Mouse (Mus musculus) midbrain, embryonic 12.5 days (tissue): ENCODE measurements around the gene Arcn1. TPM values are rescaled to one million over a fixed set of nuclear protein-coding genes. Genes with fewer than 3 reads are reported as not detected.

Source experiments
- ATAC-seq: fragments of 200-750 bp; cut with Nextera tagmentation; 2 replicates; pipeline ENCODE4 v1.8.0; 2017; ENCODE audit warnings: low read depth, moderate TSS enrichment, moderate library complexity; ENCODE audit not compliant: low FRiP score
- H3K27ac ChIP-seq: fragments of 300-500 bp; sonication (generic); replicated peaks from 2 replicates; pipeline ENCODE4 v1.5.1; 2016; ENCODE audit warnings: mild to moderate bottlenecking
- H3K27me3 ChIP-seq: fragments of 300-500 bp; sonication (generic); 2 replicates; pipeline ENCODE4 v1.6.1; 2016; ENCODE audit warnings: mild to moderate bottlenecking
- H3K36me3 ChIP-seq: fragments of 300-500 bp; sonication (generic); 2 replicates; pipeline ENCODE4 v1.6.1; 2016
- H3K4me1 ChIP-seq: fragments of 300-500 bp; sonication (generic); 2 replicates; pipeline ENCODE4 v1.6.1; 2016
- H3K4me2 ChIP-seq: fragments of 300-500 bp; sonication (generic); replicated peaks from 2 replicates; pipeline ENCODE4 v1.6.1; 2016; ENCODE audit warnings: mild to moderate bottlenecking, moderate library complexity
- H3K4me3 ChIP-seq: fragments of 300-500 bp; sonication (generic); 2 replicates; pipeline ENCODE4 v1.5.1; 2016; ENCODE audit warnings: mild to moderate bottlenecking
- H3K9ac ChIP-seq: fragments of 300-500 bp; sonication (generic); replicated peaks from 2 replicates; pipeline ENCODE4 v1.6.1; 2016; ENCODE audit warnings: mild to moderate bottlenecking, moderate library complexity
- H3K9me3 ChIP-seq: fragments of 300-500 bp; sonication (generic); 2 replicates; pipeline ENCODE4 v1.6.1; 2016; ENCODE audit warnings: mild to moderate bottlenecking
- WGBS: fragments of 180-500 bp; shearing (Covaris S2); methylation state at CpG from one replicate; pipeline ENCODE4 v1.1.7; 2016; 5-methylcytosine and 5-hydroxymethylcytosine counted together
- polyA plus RNA-seq: library from polyadenylated mRNA; unstranded; fragments of >200 nt; fragmentation: Nextera tagmentation; extraction: Ambion mirVana; gene quantifications from 2 replicates; pipeline ENCODE4 v1.2.1, GENCODE M21; 2016

Arcn1 gene
- polyA plus RNA-seq, 1 experiment from 2014 or later, result 179 TPM

GRCm38 (mm10) chr9:44699730-44700129, 67.9 kb downstream of the Arcn1 start:
- ATAC-seq, result no peak
- Histone ChIP-seq H3K27ac (no peak overlapping the region), H3K4me3 (no peak overlapping the region), H3K27me3 (no peaks in the 10 kb centered on the region), H3K36me3 (peaks cover 97% of the 10 kb centered on the region), H3K9me3 (no peaks in the 10 kb centered on the region), H3K4me2 (no peak overlapping the region), H3K4me1 (no peaks in the 10 kb centered on the region), H3K9ac (no peak overlapping the region)
- WGBS, result 93% methylated on average over 5 of the region's 5 CpGs

DNA sequence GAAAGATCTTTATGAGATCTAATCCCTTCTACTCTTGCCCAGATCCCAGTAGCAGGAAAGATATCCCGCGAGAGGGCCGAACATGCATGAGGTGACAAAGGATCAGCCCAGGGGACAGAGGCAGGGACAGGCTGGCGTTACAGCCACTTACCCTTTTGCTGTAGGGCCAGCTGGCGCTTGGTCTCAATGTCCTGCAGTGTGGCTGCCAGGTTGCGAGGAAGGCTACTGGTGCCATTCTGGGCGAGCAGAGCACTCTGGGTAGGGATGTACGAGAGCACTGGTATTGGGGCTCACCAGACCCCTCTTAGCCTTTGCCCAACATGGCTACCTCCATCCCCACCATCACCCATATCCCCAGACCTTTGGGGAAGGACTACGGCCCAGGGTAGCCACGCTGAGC, 68.4 kb downstream of the Arcn1 start:
- no peak overlapping the region for H3K9ac ChIP-seq
- WGBS, result 89% methylated on average over 10 of the region's 10 CpGs
- no peaks in the 10 kb centered on the region for H3K9me3 ChIP-seq
- H3K4me2 ChIP-seq, result no peak overlapping the region
- no peak overlapping the region for H3K27ac ChIP-seq
- peaks cover 97% of the 10 kb centered on the region for H3K36me3 ChIP-seq
- H3K27me3 ChIP-seq, result no peaks in the 10 kb centered on the region
- H3K4me1 ChIP-seq, result no peaks in the 10 kb centered on the region
- no peak for ATAC-seq
- H3K4me3 ChIP-seq, result no peak overlapping the region

DNA sequence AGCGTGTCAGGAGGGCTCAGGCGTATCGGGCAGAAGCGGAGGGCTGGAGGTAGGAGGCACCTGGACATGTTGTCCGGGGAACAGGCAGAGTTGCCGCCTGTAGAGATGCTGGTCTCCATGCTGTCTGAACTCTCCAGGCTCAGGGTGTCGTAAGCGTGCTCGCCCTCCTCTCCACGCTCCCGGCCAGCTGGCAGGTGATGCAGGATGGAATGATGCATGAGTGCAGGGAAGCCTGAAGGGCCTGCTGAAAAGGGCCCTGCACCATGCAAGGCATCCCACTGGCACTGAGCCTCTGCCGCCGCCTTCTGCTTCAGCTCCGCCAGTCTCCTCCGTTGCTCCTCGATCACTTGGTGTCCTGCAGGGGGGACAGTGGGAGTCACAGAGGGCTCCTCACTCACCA, 69.8 kb downstream of the Arcn1 start:
- Histone ChIP-seq H3K27me3 (no peaks in the 10 kb centered on the region), H3K4me1 (no peaks in the 10 kb centered on the region), H3K4me2 (no peak overlapping the region), H3K9me3 (no peaks in the 10 kb centered on the region), H3K9ac (no peak overlapping the region), H3K4me3 (no peak overlapping the region), H3K27ac (no peak overlapping the region), H3K36me3 (peaks cover 97% of the 10 kb centered on the region)
- no peak for ATAC-seq
- 95% methylated on average over 16 of the region's 16 CpGs for WGBS

DNA sequence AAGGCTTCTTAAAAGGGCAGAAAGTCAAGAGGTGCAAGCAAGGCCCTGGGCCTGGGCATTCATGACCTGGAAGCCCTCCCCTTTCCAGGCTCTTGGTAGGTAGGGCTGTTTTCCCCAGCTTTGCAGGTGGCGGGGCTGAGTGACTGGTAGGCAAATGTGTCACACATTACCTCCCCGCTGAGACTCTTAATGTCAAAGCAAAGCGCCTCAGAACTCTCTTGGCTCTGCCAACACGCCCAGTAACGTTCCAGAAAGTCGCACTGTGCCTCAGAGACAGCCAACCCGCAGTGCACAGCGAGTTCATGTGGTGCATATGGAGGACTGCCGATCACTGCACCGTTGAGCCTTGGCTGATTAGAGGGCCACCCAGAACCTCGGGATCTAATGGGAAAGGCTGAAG, 74.6 kb downstream of the Arcn1 start:
- Histone ChIP-seq H3K9ac (no peak overlapping the region), H3K9me3 (no peaks in the 10 kb centered on the region), H3K4me2 (no peak overlapping the region), H3K27ac (no peak overlapping the region), H3K4me3 (no peak overlapping the region), H3K4me1 (no peaks in the 10 kb centered on the region), H3K36me3 (peaks cover 90% of the 10 kb centered on the region), H3K27me3 (no peaks in the 10 kb centered on the region)
- ATAC-seq, result no peak
- 90% methylated on average over 11 of the region's 11 CpGs for WGBS

DNA sequence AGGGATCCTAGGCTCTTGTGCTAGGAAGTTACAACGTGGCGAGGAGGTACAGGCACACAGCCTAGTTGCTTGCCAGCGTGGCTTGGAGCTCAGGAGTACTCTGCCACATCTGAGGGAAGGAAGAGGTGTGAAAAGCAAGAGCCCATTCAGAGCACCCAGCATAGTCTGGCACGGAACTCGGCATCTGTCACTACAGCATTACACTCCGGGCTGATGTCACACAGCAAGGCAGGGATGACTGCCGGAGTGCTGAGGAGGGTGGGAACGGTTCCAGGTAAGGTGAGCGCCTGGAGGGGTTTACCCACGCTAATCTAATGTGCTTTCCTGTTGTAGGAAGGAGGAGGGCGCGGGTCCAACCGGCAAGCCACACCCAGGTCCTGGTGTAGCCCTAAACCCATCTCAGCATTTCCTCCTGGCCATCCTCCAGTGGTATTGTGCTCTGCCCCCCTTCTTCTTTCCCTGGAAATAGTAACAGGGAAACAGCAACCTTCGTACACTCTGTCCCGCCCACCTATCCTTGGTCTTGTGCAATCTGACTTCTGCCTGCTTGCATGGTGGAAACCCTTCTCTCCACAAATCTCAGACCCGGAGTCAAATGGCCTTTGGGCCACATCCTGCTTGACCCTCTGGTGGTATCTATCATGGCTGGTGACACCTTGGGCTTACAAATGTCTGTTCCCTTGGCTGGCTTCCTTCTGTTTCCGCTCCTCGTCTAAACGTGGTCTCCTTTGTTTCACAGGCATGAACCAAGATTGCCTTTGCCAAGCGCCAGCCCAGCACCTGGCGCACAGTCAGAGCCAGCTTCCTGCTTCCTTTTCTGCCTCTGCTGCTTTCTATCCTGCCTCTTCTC, 75.7 kb downstream of the Arcn1 start:
- ATAC-seq, result no peak

More for the DNA sequence above, 75.7 kb downstream of the Arcn1 start:
- H3K36me3 ChIP-seq, result peaks cover 87% of the 10 kb centered on the region
- H3K4me3 ChIP-seq, result no peak overlapping the region
- no peak overlapping the region for H3K4me2 ChIP-seq
- H3K9me3 ChIP-seq, result no peaks in the 10 kb centered on the region
- H3K27me3 ChIP-seq, result no peaks in the 10 kb centered on the region
- H3K27ac ChIP-seq, result no peak overlapping the region
- H3K9ac ChIP-seq, result no peak overlapping the region
- H3K4me1 ChIP-seq, result peaks cover 6% of the 10 kb centered on the region
- WGBS, result 87% methylated on average over 21 of the region's 21 CpGs

Other genes starting within 250 kb of the Arcn1 start
- not detected in 2 replicates for gene Cxcr5, start 206.0 kb downstream of the Arcn1 start, polyA plus RNA-seq
- gene Ddx6, start 163.0 kb downstream of the Arcn1 start, polyA plus RNA-seq, result 23.8 and 25.2 TPM in 2 replicates
- gene Treh, start 94.6 kb downstream of the Arcn1 start, polyA plus RNA-seq, result not detected in 2 replicates
- gene Phldb1, start 32.6 kb downstream of the Arcn1 start, polyA plus RNA-seq, result 72.8 and 74.5 TPM in 2 replicates
- 156 TPM in 2 replicates for gene Ift46, start 63 bp upstream of the Arcn1 start, polyA plus RNA-seq
- 5.5 and 5.9 TPM in 2 replicates for gene Tmem25, start 31.5 kb upstream of the Arcn1 start, polyA plus RNA-seq
- not detected in 2 replicates for gene Ttc36, start 35.2 kb upstream of the Arcn1 start, polyA plus RNA-seq
- gene Kmt2a, start 113.5 kb upstream of the Arcn1 start, polyA plus RNA-seq, result 32.3 and 32.8 TPM in 2 replicates
- gene Atp5l, start 152.9 kb upstream of the Arcn1 start, polyA plus RNA-seq, result 524 and 532 TPM in 2 replicates
- 34.6 and 35.4 TPM in 2 replicates for gene Ube4a, start 197.8 kb upstream of the Arcn1 start, polyA plus RNA-seq
- gene Cd3g, start 212.6 kb upstream of the Arcn1 start, polyA plus RNA-seq, result not detected in 2 replicates
- not detected in 2 replicates for gene Cd3d, start 213.9 kb upstream of the Arcn1 start, polyA plus RNA-seq
- not detected in 2 replicates for gene Cd3e, start 241.8 kb upstream of the Arcn1 start, polyA plus RNA-seq